Mouse (Mus musculus) heart, adult 2 months (tissue): ENCODE data around the gene Alad.

ENCODE experiments used
- CTCF ChIP-seq: fragments of 200-600 bp; IDR thresholded peaks from 2 replicates; pipeline ENCODE4 v1.8.1; 2022; ENCODE audit warnings: antibody characterized with exemption, mild to moderate bottlenecking, moderate library complexity
- EP300 ChIP-seq: fragments of 200-500 bp; IDR thresholded peaks from 2 replicates; pipeline ENCODE4 v1.6.1; 2011; ENCODE audit warnings: low read depth, low read length, control low read depth; ENCODE audit not compliant: insufficient read depth
- POLR2A ChIP-seq: fragments of 200-500 bp; IDR thresholded peaks from 2 replicates; pipeline ENCODE4 v1.6.1; 2011; ENCODE audit warnings: mild to moderate bottlenecking, low read depth, low read length, control low read depth; ENCODE audit not compliant: insufficient read depth

GRCm38 (mm10) chr4:62494230-62494629, 25.5 kb downstream of the Alad start:
- no peak for TF ChIP-seq CTCF
- TF ChIP-seq POLR2A = no peak
- TF ChIP-seq EP300 = no peak
